Mouse (Mus musculus): ENCODE results near the gene Dapp1. TPM values are rescaled to one million over a fixed set of nuclear protein-coding genes. Genes with fewer than 3 reads are reported as not detected.
"Not testable (repeated sequence)": the region's sequence is repeated elsewhere in the genome, so short reads cannot be mapped to it uniquely, and the experiment has no call there.

Dapp1 gene
- polyA plus RNA-seq, 1 experiment from 2014 or later, result 12.0 TPM

DNA sequence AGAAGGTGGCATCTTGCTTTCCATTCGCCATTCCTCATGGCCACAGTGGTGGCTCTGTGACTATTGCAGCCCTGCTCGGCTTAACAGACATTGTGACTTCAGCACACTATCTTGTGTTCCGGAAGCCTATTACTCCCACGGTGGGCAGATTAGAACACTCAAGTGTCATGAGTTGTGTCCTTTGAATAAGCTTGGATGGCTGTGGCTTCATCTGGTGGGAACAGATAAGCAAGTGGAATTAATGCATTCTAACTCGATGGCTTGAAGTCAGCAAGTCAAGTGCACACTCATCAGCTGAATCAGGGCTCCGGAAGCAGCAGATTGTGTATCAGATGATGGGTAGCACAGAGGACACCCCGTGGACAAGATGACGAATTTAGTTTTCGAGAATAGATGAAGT lies 23.5 kb downstream of the Dapp1 start:
- H3K4me2 ChIP-seq (replicated peaks; ENCODE audit: low read depth, low read length), result no peak overlapping the region
- 85% methylated on average over 9 of the region's 9 CpGs for WGBS
- ATAC-seq (ENCODE audit: insufficient number of reproducible peaks, insufficient read depth, low FRiP score, low read depth), result peak; percentile 46; the same call in 1 of the 2 replicates
- no peak overlapping the region for H3K4me3 ChIP-seq (ENCODE audit: low read depth, low read length)
- no peak overlapping the region for H3K9ac ChIP-seq (replicated peaks; ENCODE audit: low read depth, low read length)
- H3K36me3 ChIP-seq (ENCODE audit: control insufficient read depth, insufficient read depth, low read length), result no peaks in the 10 kb centered on the region
- no peak overlapping the region for H3K27ac ChIP-seq (ENCODE audit: low read length)
- H3K4me1 ChIP-seq (ENCODE audit: control insufficient read depth, insufficient read depth, low read length), result no peaks in the 10 kb centered on the region
- H3K9me3 ChIP-seq (ENCODE audit: control insufficient read depth, low read depth, low read length), result no peaks in the 10 kb centered on the region
- no peaks in the 10 kb centered on the region for H3K27me3 ChIP-seq (ENCODE audit: control insufficient read depth, insufficient read depth, low read length)

DNA sequence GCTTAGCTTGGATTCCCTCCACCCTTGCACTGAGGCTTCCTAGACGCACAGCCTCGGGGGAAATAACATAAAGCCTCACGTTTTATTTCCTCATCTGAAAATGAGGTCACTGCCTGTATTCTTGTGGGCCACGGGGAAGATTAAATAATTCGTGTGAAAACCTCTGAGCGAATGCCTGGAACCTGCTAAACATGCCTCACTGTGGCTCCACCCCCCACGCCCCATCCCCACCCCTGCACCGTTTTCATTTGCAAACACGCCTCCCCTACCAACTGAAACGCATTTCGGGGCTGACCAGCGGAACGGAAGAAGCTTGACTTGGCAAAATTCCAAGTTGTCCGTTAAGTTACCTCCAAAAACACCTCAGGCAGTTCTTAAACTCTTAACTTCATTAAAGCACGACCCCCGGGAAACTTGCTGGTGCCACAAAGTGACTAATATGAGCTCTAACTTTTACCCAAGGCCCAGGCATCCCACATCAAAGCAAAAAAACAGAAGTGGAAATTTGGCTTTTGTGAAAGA lies 25.7 kb downstream of the Dapp1 start:
- Histone ChIP-seq H3K4me1 (ENCODE audit: control insufficient read depth, insufficient read depth, low read length) (peaks cover 9% of the 10 kb centered on the region), H3K36me3 (ENCODE audit: control insufficient read depth, insufficient read depth, low read length) (no peaks in the 10 kb centered on the region), H3K4me2 (replicated peaks; ENCODE audit: low read depth, low read length) (peak overlapping the region; percentile 37), H3K27ac (ENCODE audit: low read length) (no peak overlapping the region), H3K9me3 (ENCODE audit: control insufficient read depth, low read depth, low read length) (no peaks in the 10 kb centered on the region), H3K27me3 (ENCODE audit: control insufficient read depth, insufficient read depth, low read length) (no peaks in the 10 kb centered on the region), H3K9ac (replicated peaks; ENCODE audit: low read depth, low read length) (no peak overlapping the region), H3K4me3 (ENCODE audit: low read depth, low read length) (no peak overlapping the region)
- WGBS, result 15% methylated on average over 16 of the region's 16 CpGs
- 0 out of 2 replicates have a peak, but pooled peaks have one; percentile 48 for ATAC-seq (ENCODE audit: insufficient number of reproducible peaks, insufficient read depth, low FRiP score, low read depth)

DNA sequence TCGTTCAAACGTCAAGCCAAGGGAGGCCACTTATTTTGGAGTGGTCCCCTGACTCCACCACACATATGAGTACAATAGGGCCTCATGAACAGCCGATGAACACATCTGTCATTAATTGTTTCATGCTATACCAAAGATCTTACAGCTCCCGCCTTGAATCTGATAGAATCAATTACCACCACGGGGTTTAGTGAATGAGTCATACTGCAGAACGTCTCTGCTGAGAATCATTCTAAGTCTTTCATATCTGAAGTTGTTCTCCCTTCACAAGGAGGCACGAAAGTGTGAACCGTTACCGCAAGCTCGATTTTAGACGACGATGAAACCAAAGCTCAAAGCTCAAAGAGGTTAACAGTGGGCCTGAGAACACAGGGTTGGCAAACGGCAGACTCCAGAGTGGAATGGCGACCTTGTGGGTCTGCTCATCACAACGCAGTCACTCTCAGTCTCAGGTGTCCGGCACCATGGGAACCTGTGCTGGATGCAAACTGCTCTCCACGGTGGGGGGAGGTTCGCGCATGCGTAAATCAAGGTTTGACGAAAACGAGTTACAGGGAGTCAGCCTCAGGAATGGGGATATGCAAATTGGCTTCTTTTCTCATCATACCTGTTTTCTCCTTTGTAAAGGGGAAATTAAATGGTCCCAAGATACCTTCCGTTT lies 27.0 kb downstream of the Dapp1 start:
- 68% methylated on average over 23 of the region's 23 CpGs for WGBS
- no peak for ATAC-seq (ENCODE audit: insufficient number of reproducible peaks, insufficient read depth, low FRiP score, low read depth)

DNA sequence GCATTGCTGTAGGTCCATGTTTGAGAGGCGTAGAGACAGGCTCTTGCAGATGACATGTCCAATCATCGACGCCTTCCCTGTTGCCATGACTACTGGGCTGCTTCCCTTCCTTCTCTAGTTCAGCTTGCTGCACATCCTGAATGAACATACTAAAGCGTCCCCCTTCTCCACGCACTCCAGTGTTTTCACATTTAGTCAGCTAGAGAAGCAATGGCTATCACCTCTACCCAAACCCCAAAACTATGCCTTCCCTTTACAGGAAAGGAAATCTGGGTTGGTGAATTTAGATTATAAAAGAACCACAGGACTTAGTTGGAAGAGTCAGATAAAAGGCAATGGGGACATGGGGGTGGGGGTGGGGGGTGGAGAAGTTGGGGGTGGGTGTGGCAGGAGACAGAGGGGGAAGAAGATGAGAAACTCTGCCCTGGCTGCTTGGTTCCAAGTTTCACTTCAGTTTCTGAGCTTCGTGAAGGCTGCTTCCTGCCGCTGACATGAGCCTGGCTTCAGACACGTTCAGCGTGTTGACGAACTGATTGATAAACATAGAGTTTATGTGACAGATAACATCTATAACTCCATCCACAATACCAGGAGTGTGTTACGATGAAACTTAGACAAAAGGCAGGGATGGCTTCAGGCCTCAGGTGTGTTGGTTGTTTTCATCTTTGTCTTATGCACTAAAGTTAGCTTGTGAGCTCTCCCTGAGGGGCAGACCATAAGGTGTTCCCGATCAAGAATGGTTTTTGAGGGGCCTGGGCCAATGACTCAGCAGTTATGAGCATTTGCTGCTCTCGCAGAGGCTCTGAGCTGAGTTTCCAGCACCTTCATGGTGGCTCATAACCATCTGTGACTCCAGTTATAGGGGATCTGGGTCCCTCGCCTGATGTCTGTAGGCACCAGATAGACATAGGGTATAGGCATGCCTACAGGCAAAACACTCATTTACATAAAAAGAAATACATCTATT lies 28.1 kb downstream of the Dapp1 start:
- Histone ChIP-seq H3K9me3 (ENCODE audit: control insufficient read depth, low read depth, low read length) (no peaks in the 10 kb centered on the region), H3K4me1 (ENCODE audit: control insufficient read depth, insufficient read depth, low read length) (peaks cover 9% of the 10 kb centered on the region), H3K27ac (ENCODE audit: low read length) (no peak overlapping the region), H3K36me3 (ENCODE audit: control insufficient read depth, insufficient read depth, low read length) (no peaks in the 10 kb centered on the region), H3K4me3 (ENCODE audit: low read depth, low read length) (no peak overlapping the region), H3K4me2 (replicated peaks; ENCODE audit: low read depth, low read length) (no peak overlapping the region), H3K9ac (replicated peaks; ENCODE audit: low read depth, low read length) (no peak overlapping the region), H3K27me3 (ENCODE audit: control insufficient read depth, insufficient read depth, low read length) (no peaks in the 10 kb centered on the region)
- peak; percentile 42; the same call in 1 of the 2 replicates for ATAC-seq (ENCODE audit: insufficient number of reproducible peaks, insufficient read depth, low FRiP score, low read depth)
- WGBS, result 61% methylated on average over 14 of the region's 14 CpGs

More for the DNA sequence above, 27.0 kb downstream of the Dapp1 start:
- H3K4me2 ChIP-seq (replicated peaks; ENCODE audit: low read depth, low read length), result no peak overlapping the region
- peaks cover 9% of the 10 kb centered on the region for H3K4me1 ChIP-seq (ENCODE audit: control insufficient read depth, insufficient read depth, low read length)
- H3K9me3 ChIP-seq (ENCODE audit: control insufficient read depth, low read depth, low read length), result no peaks in the 10 kb centered on the region
- H3K36me3 ChIP-seq (ENCODE audit: control insufficient read depth, insufficient read depth, low read length), result no peaks in the 10 kb centered on the region
- no peak overlapping the region for H3K4me3 ChIP-seq (ENCODE audit: low read depth, low read length)
- no peaks in the 10 kb centered on the region for H3K27me3 ChIP-seq (ENCODE audit: control insufficient read depth, insufficient read depth, low read length)
- no peak overlapping the region for H3K27ac ChIP-seq (ENCODE audit: low read length)
- H3K9ac ChIP-seq (replicated peaks; ENCODE audit: low read depth, low read length), result no peak overlapping the region

DNA sequence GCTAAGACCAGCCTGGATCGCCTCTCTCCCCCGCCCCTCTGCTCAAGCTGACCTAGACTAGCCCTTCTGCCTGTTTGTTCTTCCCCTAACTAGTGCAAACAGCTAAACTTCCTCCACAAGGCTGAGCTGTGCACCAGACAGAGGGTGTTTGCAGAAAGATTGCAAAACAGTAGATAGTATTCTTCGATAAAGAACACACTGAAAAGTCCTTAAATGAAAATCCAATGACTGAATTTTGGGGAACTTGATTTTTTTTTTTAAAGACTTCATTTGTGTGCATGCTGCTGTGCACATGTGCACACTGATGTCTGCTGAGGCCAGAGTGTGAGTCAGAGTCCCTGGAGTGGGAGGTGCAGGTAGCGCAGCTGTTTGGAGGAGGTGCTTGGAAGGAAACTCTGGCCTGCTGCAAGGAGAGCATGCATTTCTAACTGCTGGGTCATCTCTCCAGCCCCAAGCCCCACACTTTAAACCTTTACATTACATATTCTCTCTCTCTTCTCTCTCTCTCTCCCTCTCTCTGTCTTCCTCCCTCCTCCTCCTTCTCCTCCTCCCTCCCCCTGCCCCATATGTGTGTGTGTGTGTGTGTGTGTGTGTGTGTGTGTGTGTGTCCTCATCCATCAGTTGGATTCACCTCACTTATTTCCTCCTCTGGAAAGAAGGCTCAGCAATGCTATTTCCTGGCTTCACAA lies 29.0 kb downstream of the Dapp1 start:
- Histone ChIP-seq H3K9me3 (ENCODE audit: control insufficient read depth, low read depth, low read length) (no peaks in the 10 kb centered on the region), H3K9ac (replicated peaks; ENCODE audit: low read depth, low read length) (no peak overlapping the region), H3K4me2 (replicated peaks; ENCODE audit: low read depth, low read length) (no peak overlapping the region), H3K27ac (ENCODE audit: low read length) (peak overlapping the region; percentile 72; the same call in 1 of the 2 replicates), H3K36me3 (ENCODE audit: control insufficient read depth, insufficient read depth, low read length) (no peaks in the 10 kb centered on the region), H3K4me3 (ENCODE audit: low read depth, low read length) (no peak overlapping the region), H3K4me1 (ENCODE audit: control insufficient read depth, insufficient read depth, low read length) (peaks cover 9% of the 10 kb centered on the region), H3K27me3 (ENCODE audit: control insufficient read depth, insufficient read depth, low read length) (no peaks in the 10 kb centered on the region)
- ATAC-seq (ENCODE audit: insufficient number of reproducible peaks, insufficient read depth, low FRiP score, low read depth), result peak; percentile 80
- WGBS, result 44% methylated on average over 4 of the region's 4 CpGs

DNA sequence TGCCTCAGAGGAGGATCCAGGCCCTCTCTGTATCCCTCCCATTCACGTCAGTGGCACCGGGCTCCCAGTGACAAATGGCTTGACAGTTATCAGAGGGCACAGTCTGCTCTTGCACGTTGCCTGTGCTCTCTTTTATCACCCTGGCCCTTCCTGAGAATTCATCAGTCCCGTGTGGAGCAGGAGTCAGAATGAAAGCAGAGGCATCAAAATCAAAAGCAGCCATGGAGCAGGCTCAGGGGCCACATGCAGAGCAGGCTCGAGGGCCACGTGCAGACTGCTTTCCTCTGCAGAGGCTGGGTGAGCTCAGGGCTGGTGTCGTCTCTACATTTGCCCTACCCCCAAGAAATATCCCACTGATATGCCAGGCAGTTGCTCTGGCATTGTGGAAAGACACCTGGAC lies 29.5 kb downstream of the Dapp1 start:
- no peaks in the 10 kb centered on the region for H3K27me3 ChIP-seq (ENCODE audit: control insufficient read depth, insufficient read depth, low read length)
- H3K36me3 ChIP-seq (ENCODE audit: control insufficient read depth, insufficient read depth, low read length), result no peaks in the 10 kb centered on the region
- H3K9ac ChIP-seq (replicated peaks; ENCODE audit: low read depth, low read length), result no peak overlapping the region
- peaks cover 9% of the 10 kb centered on the region for H3K4me1 ChIP-seq (ENCODE audit: control insufficient read depth, insufficient read depth, low read length)
- no peak overlapping the region for H3K4me3 ChIP-seq (ENCODE audit: low read depth, low read length)
- peak; percentile 3; the same call in 1 of the 2 replicates for ATAC-seq (ENCODE audit: insufficient number of reproducible peaks, insufficient read depth, low FRiP score, low read depth)
- WGBS, result 23% methylated on average over 7 of the region's 7 CpGs
- no peak overlapping the region for H3K4me2 ChIP-seq (replicated peaks; ENCODE audit: low read depth, low read length)
- H3K27ac ChIP-seq (ENCODE audit: low read length), result peak overlapping the region; percentile 72; the same call in 1 of the 2 replicates
- H3K9me3 ChIP-seq (ENCODE audit: control insufficient read depth, low read depth, low read length), result no peaks in the 10 kb centered on the region

DNA sequence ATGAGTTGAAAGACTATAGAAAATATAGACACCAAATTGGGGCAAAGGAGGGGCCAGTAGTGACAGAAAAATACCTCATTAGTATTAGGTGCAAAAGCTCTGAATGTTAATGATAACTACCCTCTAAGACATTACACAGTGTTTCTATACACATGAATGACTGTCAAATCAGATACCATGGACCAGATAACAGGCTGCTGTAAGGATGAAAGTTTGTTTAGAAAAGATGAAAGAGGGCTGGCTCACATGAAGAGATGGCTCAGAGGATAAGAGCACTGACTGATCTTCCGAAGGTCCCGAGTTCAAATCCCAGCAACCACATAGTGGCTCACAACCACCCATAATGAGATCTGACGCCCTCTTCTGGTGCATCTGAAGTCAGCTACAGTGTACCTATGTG lies 30.0 kb downstream of the Dapp1 start:
- H3K36me3 ChIP-seq (ENCODE audit: control insufficient read depth, insufficient read depth, low read length); H3K9me3 ChIP-seq (ENCODE audit: control insufficient read depth, low read depth, low read length); H3K27me3 ChIP-seq (ENCODE audit: control insufficient read depth, insufficient read depth, low read length); H3K9ac ChIP-seq (replicated peaks; ENCODE audit: low read depth, low read length); H3K4me1 ChIP-seq (ENCODE audit: control insufficient read depth, insufficient read depth, low read length); H3K4me3 ChIP-seq (ENCODE audit: low read depth, low read length); ATAC-seq (ENCODE audit: insufficient number of reproducible peaks, insufficient read depth, low FRiP score, low read depth); H3K27ac ChIP-seq (ENCODE audit: low read length); H3K4me2 ChIP-seq (replicated peaks; ENCODE audit: low read depth, low read length): not testable (repeated sequence)
- 77% methylated on average over 3 of the region's 3 CpGs for WGBS

Measured in stomach, embryonic 14.5 days (tissue).